Mouse (Mus musculus) liver, adult 2 months (tissue): ENCODE data around the gene Chit1. TPM values are rescaled to one million over a fixed set of nuclear protein-coding genes. Genes with fewer than 3 reads are reported as not detected.
A peak's percentile ranks its signal among the peaks of the same experiment; 100 is the strongest.

Experiments
- DNase-seq: peaks from one replicate; pipeline ENCODE4 v3.0.0-alpha.2; 2011; ENCODE audit warnings: low read depth, low spot score; ENCODE audit errors: extremely low read depth
- H3K27ac ChIP-seq: fragments of 200-500 bp; replicated peaks from 2 replicates; pipeline ENCODE4 v1.5.1; 2012; ENCODE audit warnings: low read depth, mild to moderate bottlenecking, control low read depth, inconsistent platforms, low read length; ENCODE audit not compliant: insufficient read depth
- H3K27me3 ChIP-seq: fragments of 200-500 bp; 2 replicates; pipeline ENCODE4 v1.6.1; 2012; ENCODE audit warnings: mild to moderate bottlenecking, moderate library complexity, low read length, inconsistent platforms; ENCODE audit not compliant: control insufficient read depth, insufficient read depth
- H3K36me3 ChIP-seq: fragments of 200-500 bp; 2 replicates; pipeline ENCODE4 v1.6.1; 2012; ENCODE audit warnings: low read length, inconsistent platforms; ENCODE audit not compliant: control insufficient read depth, insufficient read depth
- H3K4me1 ChIP-seq: fragments of 200-500 bp; 2 replicates; pipeline ENCODE4 v1.6.1; 2011; ENCODE audit warnings: low read length; ENCODE audit not compliant: control insufficient read depth, insufficient read depth
- H3K4me3 ChIP-seq: fragments of 200-500 bp; 2 replicates; pipeline ENCODE4 v1.5.1; 2011; ENCODE audit warnings: low read depth, mild to moderate bottlenecking, control low read depth, low read length, moderate library complexity; ENCODE audit not compliant: insufficient read depth
- H3K79me2 ChIP-seq: fragments of 200-500 bp; 2 replicates; pipeline ENCODE4 v1.6.1; 2012; ENCODE audit warnings: inconsistent platforms, mild to moderate bottlenecking, low read length, moderate library complexity; ENCODE audit not compliant: control insufficient read depth, insufficient read depth
- H3K9ac ChIP-seq: fragments of 200-500 bp; 2 replicates; pipeline ENCODE4 v1.6.1; 2012; ENCODE audit warnings: low read depth, mild to moderate bottlenecking, control low read depth, inconsistent platforms, low read length
- CTCF ChIP-seq: fragments of 200-500 bp; IDR thresholded peaks from 2 replicates; pipeline ENCODE4 v1.5.1; 2011; ENCODE audit warnings: low read depth, low read length, control low read depth
- POLR2A ChIP-seq: fragments of 200-500 bp; IDR thresholded peaks from 2 replicates; pipeline ENCODE4 v1.6.1; 2011; ENCODE audit warnings: low read length, control low read depth; ENCODE audit not compliant: insufficient read depth; ENCODE audit errors: extremely low read depth
- WGBS: fragments of 180-500 bp; shearing (Covaris S2); methylation state at CpG from one replicate; pipeline ENCODE4 v1.1.7; 2018; 5-methylcytosine and 5-hydroxymethylcytosine counted together
- polyA plus RNA-seq: library from polyadenylated mRNA; depleted of rRNA; stranded (reverse); fragments of >200 nt; gene quantifications from 2 replicates; pipeline ENCODE4 v1.2.3, GENCODE M21; 2012
- total RNA-seq: library from RNA; depleted of rRNA; stranded (reverse); fragments of >200 nt; gene quantifications from 2 replicates; pipeline ENCODE4 v1.2.3, GENCODE M21; 2014

The Chit1 gene
- total and polyA plus RNA-seq, 2 experiments, result not detected

DNA sequence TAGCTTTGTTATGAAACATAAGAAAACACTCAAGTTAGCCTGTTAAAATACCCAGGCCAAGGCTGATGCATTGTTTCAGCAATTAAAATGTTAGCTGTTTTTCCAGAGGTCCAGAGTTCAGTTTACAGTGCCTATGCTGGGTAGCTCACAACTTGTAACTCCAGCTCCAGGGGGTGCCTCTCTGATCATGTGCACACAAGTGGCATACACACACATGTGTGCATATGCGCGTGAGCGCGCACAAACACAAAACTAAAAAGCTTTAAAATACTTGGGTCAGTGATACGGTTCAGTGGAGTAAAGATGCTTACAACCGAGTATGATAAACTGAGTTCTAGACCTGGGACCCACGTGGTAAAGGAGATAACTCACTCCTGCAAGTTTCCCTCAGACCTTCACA lies 22.0 kb upstream of the Chit1 start:
- H3K27ac ChIP-seq, result no peak overlapping the region
- no peaks in the 10 kb centered on the region for H3K36me3 ChIP-seq
- H3K79me2 ChIP-seq, result no peaks in the 10 kb centered on the region
- TF ChIP-seq POLR2A (no peak), CTCF (no peak)
- peaks cover 4% of the 10 kb centered on the region for H3K4me1 ChIP-seq
- WGBS, result 92% methylated on average over 7 of the region's 7 CpGs
- no peaks in the 10 kb centered on the region for H3K27me3 ChIP-seq
- no peak overlapping the region for H3K9ac ChIP-seq
- no peak overlapping the region for H3K4me3 ChIP-seq
- no peak for DNase-seq

DNA sequence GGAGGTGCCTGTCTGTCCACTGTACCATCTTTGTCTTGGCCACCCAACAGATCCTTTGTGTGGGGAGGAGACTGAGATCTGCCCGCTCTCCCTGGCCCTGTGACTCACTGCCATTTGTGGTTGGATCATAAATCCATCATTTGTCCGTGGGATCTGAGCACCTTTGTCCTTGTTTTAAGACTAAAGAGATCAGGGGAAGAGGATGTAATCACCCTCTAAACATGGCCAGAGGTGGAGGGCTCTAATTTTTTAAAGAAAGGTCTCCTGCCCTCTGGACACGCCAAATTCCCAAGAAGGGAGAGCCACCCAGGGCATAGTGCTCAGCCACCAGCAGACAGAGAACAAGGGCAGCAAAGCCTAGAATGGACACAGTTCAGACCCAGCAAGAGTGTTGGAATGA lies 19.2 kb upstream of the Chit1 start:
- Histone ChIP-seq H3K4me1 (peaks cover 4% of the 10 kb centered on the region), H3K4me3 (no peak overlapping the region), H3K79me2 (no peaks in the 10 kb centered on the region), H3K27ac (peak overlapping the region; percentile 65; the same call in 1 of the 2 replicates), H3K27me3 (no peaks in the 10 kb centered on the region), H3K36me3 (no peaks in the 10 kb centered on the region), H3K9ac (no peak overlapping the region)
- TF ChIP-seq POLR2A (no peak), CTCF (no peak)
- WGBS, result 93% methylated on average over 3 of the region's 3 CpGs
- DNase-seq, result no peak

DNA sequence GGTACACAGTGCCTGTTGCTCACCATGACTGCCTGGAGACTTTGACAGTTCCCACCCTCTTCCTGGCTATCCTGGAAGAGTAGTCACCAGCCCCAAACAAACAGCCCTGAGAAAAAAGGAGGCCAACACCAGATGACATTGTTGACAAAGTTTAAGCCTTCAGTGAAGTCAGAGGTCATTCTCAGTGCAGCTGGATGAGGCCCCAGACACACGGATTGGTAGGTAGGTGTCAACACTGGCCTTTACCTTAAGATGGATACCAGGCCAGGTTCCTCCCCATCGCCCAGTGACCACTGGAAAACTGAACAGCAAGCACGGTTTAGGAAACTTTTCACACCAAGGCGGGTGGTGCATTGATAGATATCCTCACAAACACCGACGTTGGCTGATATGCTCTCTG lies 18.7 kb upstream of the Chit1 start:
- H3K4me3 ChIP-seq, result no peak overlapping the region
- DNase-seq, result peak; percentile 66
- H3K36me3 ChIP-seq, result no peaks in the 10 kb centered on the region
- TF ChIP-seq POLR2A (no peak), CTCF (no peak)
- no peaks in the 10 kb centered on the region for H3K27me3 ChIP-seq
- WGBS, result 30% methylated on average over 6 of the region's 6 CpGs
- peaks cover 4% of the 10 kb centered on the region for H3K4me1 ChIP-seq
- no peaks in the 10 kb centered on the region for H3K79me2 ChIP-seq
- H3K27ac ChIP-seq, result peak overlapping the region; percentile 65
- H3K9ac ChIP-seq, result peak overlapping the region; percentile 39

DNA sequence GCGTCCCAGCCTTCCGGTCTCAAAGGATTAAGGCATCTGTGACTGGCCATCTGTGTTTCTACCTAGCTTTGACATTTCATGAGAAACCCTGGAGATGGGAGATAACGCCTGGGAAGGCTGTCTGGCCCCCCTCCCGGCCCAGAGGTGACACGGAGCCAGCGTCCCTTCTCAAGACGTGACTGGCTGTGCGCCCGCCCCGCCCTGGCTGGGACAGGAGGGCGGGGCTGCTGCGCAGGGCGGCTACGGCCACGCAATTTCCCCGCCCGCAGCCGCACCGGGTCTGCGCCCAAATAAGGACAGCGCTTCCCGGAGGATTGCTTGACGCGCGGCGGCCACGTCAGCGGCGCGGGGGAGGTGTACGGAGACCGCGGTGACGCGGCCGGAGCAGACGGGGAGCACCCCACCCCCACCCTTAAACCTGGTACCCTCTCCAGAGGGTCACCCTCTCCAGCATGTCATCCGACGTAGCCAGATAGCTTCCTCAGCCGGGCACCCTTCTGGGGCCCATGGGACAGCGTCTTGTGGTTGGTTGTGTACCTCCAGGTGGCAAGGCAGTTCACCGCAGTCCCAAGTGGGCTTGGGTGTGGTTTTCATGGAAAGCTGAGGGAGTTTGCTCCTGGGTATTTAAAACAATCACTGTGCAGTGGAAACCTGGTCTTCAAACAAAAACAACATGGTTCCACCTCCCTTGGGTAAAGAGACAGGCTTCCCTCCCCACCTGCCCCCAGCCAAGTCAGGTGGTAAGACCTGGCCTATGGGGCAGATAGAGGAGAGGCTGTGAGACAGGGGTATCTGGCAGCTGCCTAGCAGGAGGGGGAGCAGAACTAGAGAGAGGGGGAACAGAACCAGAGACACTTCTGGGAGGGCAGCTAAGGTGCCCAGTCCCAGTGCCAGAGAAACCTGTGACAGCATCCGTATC lies 17.9 kb upstream of the Chit1 start:
- Histone ChIP-seq H3K4me3 (peak overlapping the region; percentile 66), H3K27me3 (no peaks in the 10 kb centered on the region), H3K79me2 (no peaks in the 10 kb centered on the region), H3K36me3 (no peaks in the 10 kb centered on the region), H3K27ac (peak overlapping the region; percentile 91), H3K9ac (peak overlapping the region; percentile 87), H3K4me1 (peaks cover 6% of the 10 kb centered on the region)
- 2% methylated on average over 43 of the region's 43 CpGs for WGBS
- peak; percentile 77 for DNase-seq
- TF ChIP-seq POLR2A, result 0 out of 2 replicates have a peak, but pooled peaks have one; percentile 34
- no peak for TF ChIP-seq CTCF

DNA sequence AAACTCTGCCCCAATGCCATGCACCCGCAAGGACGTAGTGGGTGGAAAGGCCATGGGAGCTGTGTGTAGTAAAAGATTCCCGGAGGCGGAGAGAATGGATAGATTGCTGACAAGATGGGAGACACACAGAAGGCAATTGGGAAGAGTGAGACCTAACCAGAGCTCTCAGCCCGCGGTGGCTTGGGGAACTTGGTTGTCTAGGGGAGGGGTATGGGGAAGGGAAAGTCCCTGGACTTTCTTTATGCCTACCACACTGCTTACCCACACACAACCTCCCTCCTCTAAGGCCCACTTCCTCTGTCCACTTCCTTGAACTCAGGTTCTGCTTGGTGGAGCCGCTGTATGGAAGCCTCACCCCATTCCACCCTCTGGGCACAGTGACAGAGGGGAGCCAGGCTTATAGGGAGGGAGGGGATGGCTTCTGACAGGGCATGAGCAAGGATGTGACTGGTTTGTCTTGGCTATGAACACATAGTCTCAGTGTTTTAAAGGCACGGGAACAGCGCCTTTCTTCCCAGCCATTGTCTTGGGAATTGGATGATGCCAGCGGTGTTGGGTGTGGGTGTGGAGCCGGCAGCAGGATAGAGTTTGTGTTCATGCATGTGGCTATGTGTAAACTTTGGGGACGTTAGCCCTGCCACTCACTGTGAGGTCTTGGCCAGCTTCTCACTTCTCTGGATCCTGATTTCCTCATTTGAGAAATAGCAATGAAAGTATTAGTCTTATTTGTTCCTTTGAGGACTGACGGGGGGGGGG lies 17.1 kb upstream of the Chit1 start:
- TF ChIP-seq CTCF (no peak), POLR2A (no peak)
- WGBS, result 71% methylated on average over 13 of the region's 13 CpGs
- Histone ChIP-seq H3K4me3 (no peak overlapping the region), H3K36me3 (no peaks in the 10 kb centered on the region), H3K27me3 (no peaks in the 10 kb centered on the region), H3K27ac (peak overlapping the region; percentile 91), H3K79me2 (no peaks in the 10 kb centered on the region), H3K9ac (no peak overlapping the region), H3K4me1 (peaks cover 14% of the 10 kb centered on the region)
- DNase-seq, result peak; percentile 41
